Mouse (Mus musculus): ENCODE data around the gene Cbarp. TPM values are rescaled to one million over a fixed set of nuclear protein-coding genes. Genes with fewer than 3 reads are reported as not detected.

Gene Cbarp
- polyA plus RNA-seq, 1 experiment = 285 TPM

GRCm38 (mm10) chr10:80177441-80178279, 37.0 kb upstream of the Cbarp start:
- no peak overlapping the region for H3K4me3 ChIP-seq (ENCODE audit: insufficient read depth, low read length)
- TF ChIP-seq CTCF (IDR thresholded peaks at IDR 0.05; ENCODE audit: extremely low read depth, insufficient read depth, low read length) = no peak
- H3K4me1 ChIP-seq (ENCODE audit: control insufficient read depth, insufficient read depth, low read length) = peaks cover 7% of the 10 kb centered on the region; the same call in 1 of the 2 replicates
- H3K27ac ChIP-seq (ENCODE audit: insufficient read depth, low read length) = no peak overlapping the region

- Histone ChIP-seq H3K27ac (ENCODE audit: insufficient read depth, low read length) (no peak overlapping the region), H3K4me3 (ENCODE audit: insufficient read depth, low read length) (no peak overlapping the region), H3K4me1 (ENCODE audit: control insufficient read depth, insufficient read depth, low read length) (peaks cover 7% of the 10 kb centered on the region; the same call in 1 of the 2 replicates)
- TF ChIP-seq CTCF (IDR thresholded peaks at IDR 0.05; ENCODE audit: extremely low read depth, insufficient read depth, low read length) (no peak), POLR2A (IDR thresholded peaks at IDR 0.05; ENCODE audit: extremely low read depth, insufficient read depth, low read length) (no peak)
These were observed 35.7 kb upstream of the Cbarp start for GRCm38 (mm10) chr10:80176270-80176834.

GRCm38 (mm10) chr10:80175536-80176269, 35.1 kb upstream of the Cbarp start:
- Histone ChIP-seq H3K4me1 (ENCODE audit: control insufficient read depth, insufficient read depth, low read length) (peaks cover 3% of the 10 kb centered on the region; the same call in 1 of the 2 replicates), H3K4me3 (ENCODE audit: insufficient read depth, low read length) (no peak overlapping the region), H3K27ac (ENCODE audit: insufficient read depth, low read length) (no peak overlapping the region)
- no peak for TF ChIP-seq POLR2A (IDR thresholded peaks at IDR 0.05; ENCODE audit: extremely low read depth, insufficient read depth, low read length)
- TF ChIP-seq CTCF (IDR thresholded peaks at IDR 0.05; ENCODE audit: extremely low read depth, insufficient read depth, low read length) = peak; percentile 60

- Histone ChIP-seq H3K27ac (ENCODE audit: insufficient read depth, low read length) (no peak overlapping the region), H3K4me1 (ENCODE audit: control insufficient read depth, insufficient read depth, low read length) (no peaks in the 10 kb centered on the region), H3K4me3 (ENCODE audit: insufficient read depth, low read length) (no peak overlapping the region)
- TF ChIP-seq CTCF (IDR thresholded peaks at IDR 0.05; ENCODE audit: extremely low read depth, insufficient read depth, low read length) (peak; percentile 50), POLR2A (IDR thresholded peaks at IDR 0.05; ENCODE audit: extremely low read depth, insufficient read depth, low read length) (no peak)
These were observed 34.1 kb upstream of the Cbarp start for GRCm38 (mm10) chr10:80174705-80175104.

GRCm38 (mm10) chr10:80173955-80174640, 33.5 kb upstream of the Cbarp start:
- Histone ChIP-seq H3K4me3 (ENCODE audit: insufficient read depth, low read length) (no peak overlapping the region), H3K4me1 (ENCODE audit: control insufficient read depth, insufficient read depth, low read length) (no peaks in the 10 kb centered on the region), H3K27ac (ENCODE audit: insufficient read depth, low read length) (no peak overlapping the region)
- TF ChIP-seq CTCF (IDR thresholded peaks at IDR 0.05; ENCODE audit: extremely low read depth, insufficient read depth, low read length) = no peak
- TF ChIP-seq POLR2A (IDR thresholded peaks at IDR 0.05; ENCODE audit: extremely low read depth, insufficient read depth, low read length) = no peak

GRCm38 (mm10) chr10:80173358-80173757, 32.7 kb upstream of the Cbarp start:
- no peak for TF ChIP-seq CTCF (IDR thresholded peaks at IDR 0.05; ENCODE audit: extremely low read depth, insufficient read depth, low read length)
- no peak for TF ChIP-seq POLR2A (IDR thresholded peaks at IDR 0.05; ENCODE audit: extremely low read depth, insufficient read depth, low read length)
- peaks cover 1% of the 10 kb centered on the region; the same call in 1 of the 2 replicates for H3K4me1 ChIP-seq (ENCODE audit: control insufficient read depth, insufficient read depth, low read length)
- 0 out of 2 replicates have a peak overlapping the region, but pooled peaks have one; percentile 13 for H3K27ac ChIP-seq (ENCODE audit: insufficient read depth, low read length)
- peak overlapping the region; percentile 57 for H3K4me3 ChIP-seq (ENCODE audit: insufficient read depth, low read length)

GRCm38 (mm10) chr10:80172527-80173292, 32.1 kb upstream of the Cbarp start, which contains the start of gene 1600002K03Rik:
Gene 1600002K03Rik (plus strand): TSS chr10:80172944.
- Histone ChIP-seq H3K27ac (ENCODE audit: insufficient read depth, low read length) (peak within 1 kb of the TSS; percentile 79), H3K4me1 (ENCODE audit: control insufficient read depth, insufficient read depth, low read length) (peaks cover 2% of the 10 kb centered on the region; the same call in 1 of the 2 replicates), H3K4me3 (ENCODE audit: insufficient read depth, low read length) (peak within 1 kb of the TSS; percentile 57)
- TF ChIP-seq POLR2A (IDR thresholded peaks at IDR 0.05; ENCODE audit: extremely low read depth, insufficient read depth, low read length) (peak; percentile 72), CTCF (IDR thresholded peaks at IDR 0.05; ENCODE audit: extremely low read depth, insufficient read depth, low read length) (no peak)

GRCm38 (mm10) chr10:80171760-80172526, 31.3 kb upstream of the Cbarp start:
- TF ChIP-seq CTCF (IDR thresholded peaks at IDR 0.05; ENCODE audit: extremely low read depth, insufficient read depth, low read length) (no peak), POLR2A (IDR thresholded peaks at IDR 0.05; ENCODE audit: extremely low read depth, insufficient read depth, low read length) (no peak)
- Histone ChIP-seq H3K27ac (ENCODE audit: insufficient read depth, low read length) (no peak overlapping the region; the same call in 1 of the 2 replicates), H3K4me1 (ENCODE audit: control insufficient read depth, insufficient read depth, low read length) (peaks cover 3% of the 10 kb centered on the region; the same call in 1 of the 2 replicates), H3K4me3 (ENCODE audit: insufficient read depth, low read length) (no peak overlapping the region; the same call in 1 of the 2 replicates)
